Mouse (Mus musculus) adrenal gland, adult 8-10 months (tissue): Measurements from ENCODE around the gene Specc1. TPM values are rescaled to one million over a fixed set of nuclear protein-coding genes. Genes with fewer than 3 reads are reported as not detected.

Experiments used
- DNase-seq: peaks from one replicate; pipeline ENCODE4 v3.0.0; 2022
- total RNA-seq, 4 experiments: library from RNA; stranded (reverse); gene quantifications; 2 replicates each; pipeline ENCODE4 v1.2.4; 2022

The Specc1 gene
- total RNA-seq, 4 experiments from 2014 or later: 5.7 to 8.3 (median 7.3) TPM

DNA sequence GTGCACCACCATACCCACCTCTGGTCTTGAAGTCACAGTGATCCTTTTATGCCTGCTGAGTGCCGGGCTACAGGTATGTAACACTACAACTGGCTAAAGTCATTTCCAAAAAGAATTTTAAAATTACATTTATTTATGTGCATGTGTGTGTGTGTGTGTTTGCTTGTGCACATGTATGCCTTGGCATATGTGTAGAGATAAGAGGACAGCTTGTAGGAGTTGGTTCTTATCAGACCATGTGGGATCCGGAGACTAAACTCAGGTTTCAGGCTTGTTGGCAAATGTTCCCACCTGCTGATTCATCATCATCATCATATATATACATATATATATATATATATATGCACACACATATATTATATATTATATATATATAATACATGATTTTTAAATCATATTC lies 12.3 kb downstream of the Specc1 start:
- no peak for DNase-seq

- DNase-seq: no peak
These were observed 14.3 kb downstream of the Specc1 start for GRCm38 (mm10) chr11:61970901-61971300.

DNA sequence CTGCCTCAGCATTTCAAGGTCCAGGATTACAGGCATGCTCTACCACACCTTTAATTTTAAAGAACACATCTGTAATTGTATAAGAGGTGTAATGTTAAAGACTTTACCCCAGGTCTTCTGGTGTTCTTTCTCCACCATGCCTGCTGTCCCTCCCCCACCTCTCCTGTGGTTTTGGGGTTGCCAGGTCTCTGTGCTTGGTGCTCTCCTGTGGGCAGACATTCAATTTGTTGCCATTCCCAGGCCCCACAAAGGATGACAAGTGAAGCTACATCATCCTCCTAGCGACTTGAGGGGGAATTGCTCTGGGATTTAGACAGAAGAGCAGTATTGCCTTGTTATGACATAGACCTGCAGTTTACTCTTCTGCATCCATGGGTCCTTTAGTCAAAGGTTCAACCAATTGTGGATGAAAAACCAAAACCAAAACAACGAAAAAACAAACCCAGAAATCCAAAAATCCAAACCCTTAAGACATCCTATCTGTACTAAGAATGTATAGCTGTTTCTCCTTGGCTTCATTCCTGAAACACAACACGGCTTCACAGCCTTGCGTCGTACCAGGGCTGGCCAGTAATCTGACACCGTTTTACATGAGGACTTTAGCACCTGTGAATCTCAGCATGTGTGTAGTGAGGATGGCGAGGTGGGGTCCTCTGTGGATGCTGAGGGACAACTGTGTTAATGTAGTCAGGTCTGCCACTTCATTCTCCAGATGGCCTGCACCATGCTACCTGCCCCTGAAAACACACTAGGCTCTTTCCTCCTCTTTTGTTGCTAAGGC lies 15.1 kb downstream of the Specc1 start:
- DNase-seq: no peak

GRCm38 (mm10) chr11:61974106-61974707 lies 17.6 kb downstream of the Specc1 start:
- no peak for DNase-seq

DNA sequence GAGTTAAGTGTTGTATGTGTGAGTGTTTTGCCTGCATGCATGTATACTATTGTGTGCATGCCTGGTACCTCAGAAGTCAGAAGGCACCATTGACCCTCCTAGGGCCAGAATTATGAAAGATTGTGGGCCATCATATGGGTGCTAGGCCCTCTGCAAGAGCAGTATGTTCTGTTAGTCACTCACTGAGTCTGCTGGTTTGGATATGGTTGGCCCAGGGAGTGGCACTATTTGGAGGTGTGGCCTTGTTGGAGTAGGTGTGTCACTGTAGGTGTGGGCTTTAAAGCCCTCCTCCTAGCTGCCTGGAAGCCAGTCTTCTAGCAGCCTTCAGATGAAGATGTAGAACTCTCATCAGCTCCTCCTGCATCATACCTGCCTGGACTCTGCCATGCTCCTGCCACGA lies 19.2 kb downstream of the Specc1 start:
- no peak for DNase-seq

GRCm38 (mm10) chr11:61981285-61981684 lies 24.7 kb downstream of the Specc1 start:
- no peak for DNase-seq

GRCm38 (mm10) chr11:61982828-61983227 lies 26.3 kb downstream of the Specc1 start:
- DNase-seq: no peak

DNA sequence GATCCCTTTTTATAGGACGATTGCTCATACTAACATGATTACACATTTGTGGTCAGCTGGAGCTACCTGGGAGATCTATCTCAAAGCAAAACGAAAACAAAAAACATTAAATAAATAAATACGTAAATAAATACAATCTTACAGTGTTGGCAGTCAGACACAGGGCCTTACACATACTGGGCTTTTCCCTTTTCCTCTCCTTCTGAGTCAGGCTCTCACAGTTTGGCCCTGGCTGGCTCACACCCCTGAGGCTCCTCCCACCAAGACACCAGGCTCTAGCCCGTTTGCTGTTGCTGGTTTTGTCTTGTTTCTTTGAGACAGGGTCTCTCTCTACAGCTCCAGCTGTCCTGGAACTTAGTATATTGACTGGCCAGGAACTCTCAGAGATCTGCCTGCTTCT lies 30.4 kb downstream of the Specc1 start:
- no peak for DNase-seq

DNA sequence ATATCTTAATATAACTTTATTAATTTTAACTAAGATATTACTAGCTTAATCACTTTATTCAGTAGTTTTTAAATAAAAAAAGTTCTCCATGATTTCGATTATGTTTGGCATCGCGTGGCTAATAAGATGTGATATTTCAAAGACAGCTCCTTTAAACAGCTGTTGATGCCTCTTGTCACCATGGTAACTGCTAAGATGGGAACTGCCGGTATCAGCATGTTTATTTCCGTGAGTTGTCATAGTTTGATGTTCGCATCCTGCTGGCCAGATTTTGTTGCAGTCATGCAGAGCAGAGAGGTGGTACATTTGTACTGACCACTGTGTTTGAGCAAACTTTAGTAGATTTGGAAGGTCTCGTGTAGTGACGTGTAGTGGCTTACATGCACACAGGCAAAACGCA lies 33.1 kb downstream of the Specc1 start:
- no peak for DNase-seq

- DNase-seq: no peak
These were observed 35.0 kb downstream of the Specc1 start for GRCm38 (mm10) chr11:61991576-61991975.

DNA sequence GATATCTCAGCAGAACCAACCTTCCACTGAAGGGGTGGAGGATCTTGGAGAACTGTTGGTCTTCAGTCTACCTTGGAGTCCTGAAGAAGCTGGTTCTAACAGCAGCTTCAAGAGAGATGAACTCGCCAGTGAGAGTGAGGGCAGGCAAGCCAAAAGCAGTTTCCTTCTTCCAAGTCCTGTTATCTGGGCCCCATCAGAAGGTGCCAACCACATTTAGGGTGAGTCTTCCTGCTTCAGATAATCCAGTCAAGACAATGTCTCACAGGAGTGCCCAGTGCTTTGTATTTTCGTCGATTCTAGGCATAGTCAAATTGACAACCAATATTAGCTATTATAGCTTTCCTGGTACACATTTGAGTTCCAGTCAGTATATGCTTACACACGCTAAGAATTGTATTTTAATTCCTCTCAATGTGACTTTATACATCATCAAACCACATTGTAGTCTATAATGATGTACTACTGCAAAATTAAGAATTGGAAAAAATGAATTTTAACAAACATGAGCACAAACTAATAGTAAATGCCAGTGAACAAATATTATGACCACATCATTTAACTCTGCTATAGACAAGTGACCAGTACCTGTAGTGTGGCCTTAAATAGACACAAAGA lies 36.2 kb downstream of the Specc1 start:
- no peak for DNase-seq

DNA sequence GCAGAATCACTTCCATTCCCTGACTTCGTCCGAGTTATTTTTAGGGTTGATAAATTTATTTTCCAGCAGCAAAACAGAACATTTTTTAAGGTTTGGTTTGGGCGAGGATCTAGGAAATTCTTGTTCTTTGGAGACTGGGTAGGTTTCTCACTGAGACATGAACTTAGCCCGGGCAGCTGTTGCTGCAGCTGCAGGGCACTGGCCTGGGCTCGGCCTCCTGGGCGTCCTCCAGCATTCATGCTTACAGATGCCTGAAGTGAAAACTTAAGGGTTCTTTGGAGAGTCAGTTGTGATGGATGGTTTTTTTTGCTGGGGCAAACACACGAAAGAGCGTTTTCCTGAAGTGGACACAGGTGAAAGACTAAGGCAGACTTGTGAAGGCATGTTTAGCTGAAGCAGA lies 42.9 kb downstream of the Specc1 start:
- DNase-seq: no peak

GRCm38 (mm10) chr11:62000099-62000498 lies 43.5 kb downstream of the Specc1 start:
- no peak for DNase-seq

- no peak for DNase-seq
These were observed 45.4 kb downstream of the Specc1 start for GRCm38 (mm10) chr11:62001977-62002376.

DNA sequence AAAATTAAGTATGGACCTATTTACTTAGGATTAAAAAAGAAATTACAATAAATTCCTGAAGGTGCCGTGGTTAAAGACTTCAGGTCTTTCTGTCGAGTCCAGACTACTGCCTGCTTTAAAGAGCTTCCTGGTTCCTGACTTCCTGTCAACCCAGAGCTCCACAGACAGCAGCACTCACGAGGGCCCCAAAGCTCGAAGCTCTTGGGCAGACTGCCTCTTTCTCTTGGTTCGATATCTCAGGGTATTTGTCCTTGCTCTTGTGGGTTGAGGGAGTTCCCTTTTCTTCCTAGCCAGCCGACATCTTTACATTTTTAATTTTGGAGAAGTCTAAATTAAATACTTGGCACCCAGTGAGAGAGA lies 48.3 kb downstream of the Specc1 start:
- no peak for DNase-seq

DNA sequence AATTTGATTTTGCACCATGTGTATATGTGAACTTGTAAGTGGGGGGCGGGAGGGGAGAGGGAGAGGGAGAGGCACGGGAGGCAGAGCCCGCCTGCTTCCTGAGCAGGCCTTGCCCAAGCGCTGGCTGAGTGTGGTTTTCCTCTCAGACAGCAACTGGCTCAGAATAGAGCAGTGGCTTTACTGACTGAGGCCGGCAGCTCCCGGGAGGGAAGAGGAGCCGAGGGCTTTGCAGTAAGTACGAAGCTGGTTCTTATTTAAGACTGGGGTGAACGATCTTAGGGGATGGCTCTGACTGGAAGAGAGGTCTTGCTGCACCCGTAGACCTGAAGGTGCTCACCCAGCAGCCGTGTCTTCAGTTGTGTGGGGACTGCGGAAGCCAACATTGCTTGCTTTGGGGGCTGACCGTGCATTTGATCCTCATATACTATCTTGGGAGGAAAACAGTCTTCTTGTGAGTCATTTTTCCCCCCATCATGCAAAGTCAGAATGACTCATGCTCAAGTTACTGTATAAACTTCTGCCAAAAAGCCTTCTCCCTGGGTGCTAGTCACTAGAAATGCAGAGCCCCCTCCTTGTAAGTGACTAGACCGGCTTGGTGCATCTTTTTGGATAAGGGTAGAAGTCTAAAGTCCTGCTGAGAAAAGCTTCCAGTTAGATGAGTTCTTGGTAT lies 48.8 kb downstream of the Specc1 start:
- DNase-seq: no peak

DNA sequence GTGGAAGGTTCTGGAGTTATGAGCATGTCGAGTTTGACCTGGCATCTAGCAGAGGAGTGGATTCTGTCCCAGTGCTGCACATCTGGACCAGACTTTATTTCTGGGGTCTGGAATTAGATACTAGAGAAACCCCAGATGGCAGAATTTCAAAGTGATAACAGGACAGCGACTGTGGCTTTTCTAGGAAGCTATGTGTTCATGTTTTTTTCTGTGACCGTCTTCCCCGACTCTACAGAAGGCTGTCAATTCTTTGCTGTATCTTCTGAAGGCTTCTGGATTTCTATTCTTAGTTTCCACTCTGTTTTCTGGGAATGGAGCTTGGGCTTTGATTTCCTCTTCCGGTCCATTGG lies 49.3 kb downstream of the Specc1 start:
- DNase-seq: no peak

- no peak for DNase-seq
These were observed 50.1 kb downstream of the Specc1 start for GRCm38 (mm10) chr11:62006680-62007079.

DNA sequence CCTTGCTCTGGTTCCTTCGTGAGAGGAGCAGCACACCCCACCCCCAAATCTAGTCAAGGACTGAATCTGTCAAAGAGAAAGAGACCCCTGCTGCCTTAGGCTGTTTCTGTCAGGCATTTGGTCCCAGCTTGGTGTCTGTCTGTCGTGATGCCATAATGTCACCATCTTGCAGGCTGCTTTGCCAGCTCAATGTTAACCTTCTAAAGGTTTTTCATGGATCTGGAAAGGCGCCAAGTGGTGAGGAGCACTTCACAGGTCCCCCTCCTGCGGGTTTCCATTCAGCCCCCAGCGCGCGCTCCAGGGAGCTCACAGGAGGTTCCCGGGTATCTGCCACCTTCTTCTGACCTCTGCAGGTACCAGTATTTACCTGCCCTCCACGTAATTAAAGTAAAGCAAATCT lies 51.4 kb downstream of the Specc1 start:
- no peak for DNase-seq

DNA sequence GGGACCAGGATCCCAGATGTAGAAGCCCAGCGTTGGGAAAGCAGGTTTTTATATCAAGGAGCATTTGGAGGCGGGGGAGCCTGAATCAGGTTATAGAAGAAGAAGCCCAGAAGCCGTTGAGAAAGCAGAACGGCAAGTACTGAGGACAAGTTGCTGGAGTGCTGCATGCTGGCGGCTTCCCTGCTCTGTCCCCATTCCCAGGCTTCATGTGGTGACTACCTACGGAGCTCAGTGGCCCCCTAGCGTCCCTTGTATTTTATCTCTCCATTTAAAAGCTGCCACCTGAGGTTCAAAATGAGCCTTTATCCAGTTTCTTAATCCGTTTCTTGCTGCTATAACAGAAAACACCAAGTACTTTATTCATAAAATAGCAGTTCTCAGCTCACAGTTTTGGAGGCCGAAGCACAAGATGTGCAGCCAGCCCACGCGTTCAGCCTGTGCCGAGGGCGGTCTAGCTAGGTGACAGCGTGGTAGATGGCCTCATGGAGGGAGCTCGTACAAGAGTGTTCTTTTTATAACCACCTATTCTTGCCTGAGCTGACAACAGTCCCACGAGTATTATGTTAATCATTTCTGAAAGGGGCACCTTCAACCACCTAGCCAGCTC lies 54.2 kb downstream of the Specc1 start:
- no peak for DNase-seq

GRCm38 (mm10) chr11:62012039-62012438 lies 55.5 kb downstream of the Specc1 start:
- DNase-seq: no peak

- no peak for DNase-seq
These were observed 56.9 kb downstream of the Specc1 start for GRCm38 (mm10) chr11:62013449-62013848.

GRCm38 (mm10) chr11:62015071-62015654 lies 58.6 kb downstream of the Specc1 start:
- no peak for DNase-seq
